Mouse (Mus musculus) liver, embryonic 16.5 days (tissue): ENCODE results near the gene Rhobtb3. TPM values are rescaled to one million over a fixed set of nuclear protein-coding genes. Genes with fewer than 3 reads are reported as not detected.

ENCODE experiments used
- ATAC-seq: fragments of 200-750 bp; cut with Nextera tagmentation; 2 replicates; pipeline ENCODE4 v1.8.0; 2017; ENCODE audit warnings: low read depth, mild to moderate bottlenecking, moderate number of reproducible peaks, moderate library complexity
- H3K27ac ChIP-seq: fragments of 300-500 bp; sonication (generic); 2 replicates; pipeline ENCODE4 v1.5.1; 2014; ENCODE audit warnings: mild to moderate bottlenecking, low read length
- H3K27me3 ChIP-seq: fragments of 300-500 bp; sonication (generic); 2 replicates; pipeline ENCODE4 v1.6.1; 2014; ENCODE audit warnings: low read depth, low read length, mixed read lengths; ENCODE audit not compliant: control insufficient read depth, insufficient read depth
- H3K36me3 ChIP-seq: fragments of 300-500 bp; sonication (generic); 2 replicates; pipeline ENCODE4 v1.6.1; 2014; ENCODE audit warnings: mild to moderate bottlenecking; ENCODE audit not compliant: control insufficient read depth, insufficient read depth
- H3K4me1 ChIP-seq: fragments of 300-500 bp; sonication (generic); 2 replicates; pipeline ENCODE4 v1.6.1; 2014; ENCODE audit warnings: low read depth, low read length, mixed read lengths; ENCODE audit not compliant: control insufficient read depth
- H3K4me2 ChIP-seq: fragments of 300-500 bp; sonication (generic); 2 replicates; pipeline ENCODE4 v1.6.1; 2014; ENCODE audit warnings: low read depth, low read length, mixed read lengths
- H3K4me3 ChIP-seq: fragments of 300-500 bp; sonication (generic); 2 replicates; pipeline ENCODE4 v1.5.1; 2014; ENCODE audit warnings: low read depth, mild to moderate bottlenecking, low read length
- H3K9ac ChIP-seq: fragments of 300-500 bp; sonication (generic); 2 replicates; pipeline ENCODE4 v1.6.1; 2014; ENCODE audit warnings: low read depth, low read length
- H3K9me3 ChIP-seq: fragments of 300-500 bp; sonication (generic); replicated peaks from 2 replicates; pipeline ENCODE4 v1.6.1; 2016; ENCODE audit warnings: low read length; ENCODE audit not compliant: control insufficient read depth
- WGBS: fragments of 180-500 bp; shearing (Covaris S2); extraction: QIAGEN DNeasy Blood & Tissue Kit; methylation state at CpG from one replicate; pipeline ENCODE4 v1.1.7; 2014; ENCODE audit not compliant: insufficient replicate concordance; 5-methylcytosine and 5-hydroxymethylcytosine counted together
- polyA plus RNA-seq: library from polyadenylated mRNA; unstranded; fragments of >200 nt; fragmentation: Nextera tagmentation; extraction: Ambion mirVana; gene quantifications from 2 replicates; pipeline ENCODE4 v1.2.1, GENCODE M21; 2015

The Rhobtb3 gene
- polyA plus RNA-seq, 1 experiment from 2014 or later = 4.0 TPM

GRCm38 (mm10) chr13:75874608-75875376 is 68.9 kb downstream of the Rhobtb3 start:
- H3K27me3 ChIP-seq = no peaks in the 10 kb centered on the region
- no peak overlapping the region for H3K9ac ChIP-seq
- 34% methylated on average over 4 of the region's 4 CpGs for WGBS
- no peaks in the 10 kb centered on the region for H3K36me3 ChIP-seq
- no peaks in the 10 kb centered on the region for H3K9me3 ChIP-seq
- ATAC-seq = no peak
- H3K4me1 ChIP-seq = no peaks in the 10 kb centered on the region
- no peak overlapping the region for H3K27ac ChIP-seq
- H3K4me3 ChIP-seq = no peak overlapping the region
- no peak overlapping the region for H3K4me2 ChIP-seq

- Histone ChIP-seq H3K27me3 (no peaks in the 10 kb centered on the region), H3K36me3 (no peaks in the 10 kb centered on the region), H3K9ac (no peak overlapping the region), H3K27ac (no peak overlapping the region), H3K9me3 (no peaks in the 10 kb centered on the region), H3K4me2 (no peak overlapping the region), H3K4me1 (peaks cover 7% of the 10 kb centered on the region; the same call in 1 of the 2 replicates), H3K4me3 (no peak overlapping the region)
- WGBS = 77% methylated on average over 2 of the region's 2 CpGs
- ATAC-seq = no peak
These were observed 75.8 kb downstream of the Rhobtb3 start for GRCm38 (mm10) chr13:75867876-75868275.

- Histone ChIP-seq H3K27me3 (no peaks in the 10 kb centered on the region), H3K27ac (peak overlapping the region; percentile 72), H3K9me3 (no peaks in the 10 kb centered on the region), H3K4me1 (peaks cover 7% of the 10 kb centered on the region; the same call in 1 of the 2 replicates), H3K36me3 (no peaks in the 10 kb centered on the region), H3K4me3 (no peak overlapping the region), H3K9ac (no peak overlapping the region), H3K4me2 (peak overlapping the region; percentile 2; the same call in 1 of the 2 replicates)
- peak; percentile 100 for ATAC-seq
These were observed 78.1 kb downstream of the Rhobtb3 start for GRCm38 (mm10) chr13:75865486-75866184.

GRCm38 (mm10) chr13:75859264-75859844 is 84.4 kb downstream of the Rhobtb3 start:
- whole genome bisulfite sequencing = 56% methylated on average over 1 of the region's 1 CpGs
- no peak overlapping the region for H3K27ac ChIP-seq
- no peaks in the 10 kb centered on the region for H3K4me1 ChIP-seq
- no peak for ATAC-seq
- no peaks in the 10 kb centered on the region for H3K36me3 ChIP-seq
- H3K4me3 ChIP-seq = no peak overlapping the region
- no peak overlapping the region for H3K9ac ChIP-seq
- H3K9me3 ChIP-seq = no peaks in the 10 kb centered on the region
- H3K4me2 ChIP-seq = no peak overlapping the region
- H3K27me3 ChIP-seq = no peaks in the 10 kb centered on the region

GRCm38 (mm10) chr13:75853118-75853517 is 90.6 kb downstream of the Rhobtb3 start:
- WGBS = 71% methylated on average over 3 of the region's 3 CpGs
- Histone ChIP-seq H3K9ac (no peak overlapping the region), H3K9me3 (no peaks in the 10 kb centered on the region), H3K27ac (no peak overlapping the region), H3K4me2 (no peak overlapping the region), H3K27me3 (no peaks in the 10 kb centered on the region), H3K36me3 (peaks cover 4% of the 10 kb centered on the region), H3K4me1 (no peaks in the 10 kb centered on the region), H3K4me3 (no peak overlapping the region)
- ATAC-seq = no peak

GRCm38 (mm10) chr13:75852027-75852426 is 91.7 kb downstream of the Rhobtb3 start:
- Histone ChIP-seq H3K9me3 (no peaks in the 10 kb centered on the region), H3K36me3 (peaks cover 6% of the 10 kb centered on the region), H3K27me3 (no peaks in the 10 kb centered on the region), H3K27ac (no peak overlapping the region), H3K9ac (no peak overlapping the region), H3K4me3 (no peak overlapping the region), H3K4me1 (peaks cover 2% of the 10 kb centered on the region; the same call in 1 of the 2 replicates), H3K4me2 (no peak overlapping the region)
- 67% methylated on average over 4 of the region's 4 CpGs for WGBS
- no peak for ATAC-seq

- H3K9me3 ChIP-seq = no peaks in the 10 kb centered on the region
- ATAC-seq = no peak
- H3K4me2 ChIP-seq = no peak overlapping the region
- H3K27me3 ChIP-seq = no peaks in the 10 kb centered on the region
- H3K4me1 ChIP-seq = peaks cover 16% of the 10 kb centered on the region
- 48% methylated on average over 6 of the region's 6 CpGs for WGBS
- no peak overlapping the region for H3K27ac ChIP-seq
- peaks cover 6% of the 10 kb centered on the region for H3K36me3 ChIP-seq
- no peak overlapping the region for H3K4me3 ChIP-seq
- no peak overlapping the region for H3K9ac ChIP-seq
These were observed 96.7 kb downstream of the Rhobtb3 start for GRCm38 (mm10) chr13:75847027-75847426.

- Histone ChIP-seq H3K4me2 (peak overlapping the region; percentile 12; the same call in 1 of the 2 replicates), H3K9ac (no peak overlapping the region), H3K9me3 (no peaks in the 10 kb centered on the region), H3K4me1 (peaks cover 19% of the 10 kb centered on the region), H3K27ac (no peak overlapping the region), H3K27me3 (no peaks in the 10 kb centered on the region), H3K4me3 (no peak overlapping the region), H3K36me3 (peaks cover 6% of the 10 kb centered on the region)
- ATAC-seq = peak; percentile 33
- 27% methylated on average over 4 of the region's 4 CpGs for WGBS
These were observed 98.1 kb downstream of the Rhobtb3 start for GRCm38 (mm10) chr13:75845519-75846166.
